Mouse (Mus musculus) lung, postnatal 14 days (tissue): ENCODE data around the gene Ppfia3.
"Not testable (repeated sequence)": the region's sequence is repeated elsewhere in the genome, so short reads cannot be mapped to it uniquely, and the experiment has no call there.

ENCODE experiments used
- DNase-seq: peaks from one replicate; pipeline ENCODE4 v3.0.0; 2021

The Ppfia3 gene

DNA sequence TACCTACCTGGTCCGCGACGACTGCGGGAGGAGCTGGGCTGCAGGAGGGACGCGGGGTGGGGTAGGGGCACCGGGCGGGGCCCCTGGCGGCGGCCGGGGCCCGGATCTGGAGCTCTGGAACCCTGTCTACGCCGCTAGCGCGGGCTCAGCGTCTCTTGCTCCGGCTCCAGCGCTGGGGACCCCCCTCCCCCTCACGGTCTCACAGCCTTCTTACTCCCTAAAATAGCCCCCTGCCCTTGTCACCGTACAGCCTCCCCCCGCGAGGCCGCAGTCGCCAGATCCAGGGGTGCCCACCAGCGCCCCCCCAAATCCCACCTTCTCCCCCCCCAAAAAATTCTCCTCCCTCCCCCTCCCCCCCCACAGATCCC, at the start of gene Ppfia3:
TSS of gene Ppfia3 (minus strand) at position 368 of the 368 bp plus-strand sequence.
- DNase-seq, result no peak

DNA sequence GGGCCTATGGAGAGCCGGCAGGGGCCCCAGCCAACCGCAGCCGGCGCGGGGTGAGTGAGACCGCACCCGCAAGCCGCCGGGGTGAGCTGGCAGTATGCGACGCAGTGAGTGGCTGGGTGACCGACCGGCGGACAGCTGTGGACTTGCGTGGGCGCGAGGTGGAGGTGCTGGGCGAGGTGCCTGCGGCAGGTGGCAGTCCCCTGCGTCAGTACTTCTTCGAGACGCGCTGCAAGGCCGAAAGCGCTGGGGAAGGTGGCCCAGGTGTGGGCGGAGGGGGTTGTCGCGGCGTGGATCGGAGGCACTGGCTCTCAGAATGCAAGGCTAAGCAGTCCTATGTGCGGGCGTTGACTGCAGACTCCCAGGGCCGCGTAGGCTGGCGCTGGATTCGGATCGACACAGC, 48.8 kb upstream of the Ppfia3 start:
- DNase-seq, result no peak

DNA sequence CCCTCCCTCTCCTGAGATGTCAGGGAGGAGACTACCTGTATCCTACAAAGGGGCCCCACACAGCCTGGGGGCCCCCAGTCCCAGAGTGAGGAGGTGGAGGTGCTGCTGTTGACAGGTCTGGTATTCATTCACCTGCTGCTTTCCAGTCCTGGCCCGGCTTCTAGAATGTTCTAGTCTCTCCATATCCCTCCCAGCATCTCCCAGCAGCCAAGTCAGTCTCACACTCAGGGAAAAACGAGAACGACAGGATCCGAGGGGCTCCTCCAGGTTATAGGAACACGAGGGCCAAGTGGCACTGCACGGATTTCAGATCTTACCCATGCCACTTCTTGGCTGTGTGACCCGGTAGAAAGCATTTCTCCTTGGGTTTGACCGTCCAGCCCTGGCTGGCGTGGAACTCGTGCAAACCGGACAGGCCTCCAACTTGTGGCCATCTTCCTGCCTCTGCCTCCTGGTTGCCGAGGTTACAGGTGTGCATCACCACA, 48.0 kb upstream of the Ppfia3 start:
- DNase-seq, result no peak

DNA sequence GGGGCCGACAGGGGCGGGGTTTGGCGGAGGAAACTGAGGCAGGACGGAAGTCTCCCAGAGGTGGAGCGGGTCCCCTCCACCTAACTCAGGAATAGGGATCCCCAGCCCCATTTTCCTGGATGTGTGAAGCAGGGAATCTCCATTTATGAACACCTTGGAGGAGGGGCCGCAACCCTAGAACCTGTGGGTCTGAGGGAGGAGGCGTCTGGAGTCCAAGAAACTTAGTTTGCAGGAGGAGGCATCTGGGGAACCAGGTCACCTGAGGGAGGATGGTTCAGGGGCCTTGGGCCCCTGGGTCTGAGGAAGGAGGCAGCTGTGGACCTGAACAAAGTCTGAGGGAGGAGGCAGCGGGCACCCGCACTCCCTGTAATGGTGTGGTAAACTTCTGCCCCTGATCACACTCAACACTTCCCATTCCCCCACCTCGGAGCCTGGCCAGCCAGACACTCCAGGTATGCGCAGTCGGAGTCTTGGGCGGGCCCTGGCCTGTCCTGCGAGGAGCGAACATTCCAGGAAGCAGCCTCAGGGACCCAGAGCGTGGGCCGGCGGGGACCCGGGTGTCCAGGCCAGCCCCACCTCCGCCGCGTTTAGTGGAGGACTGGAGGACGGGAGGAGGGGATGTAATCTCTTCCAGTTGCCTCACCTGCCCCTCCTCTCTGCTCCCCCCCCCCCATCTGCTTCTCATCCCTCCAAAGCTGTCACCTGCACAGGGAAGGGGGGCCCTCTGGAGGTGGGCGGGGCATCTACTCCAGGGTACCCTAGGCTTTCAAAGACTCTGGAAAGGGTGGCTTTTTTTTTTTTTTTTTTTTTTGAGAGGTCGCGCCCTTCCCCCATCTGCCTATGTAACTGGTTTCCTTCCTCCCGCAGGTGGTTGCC, 47.3 kb upstream of the Ppfia3 start:
- DNase-seq, result peak; percentile 46

DNA sequence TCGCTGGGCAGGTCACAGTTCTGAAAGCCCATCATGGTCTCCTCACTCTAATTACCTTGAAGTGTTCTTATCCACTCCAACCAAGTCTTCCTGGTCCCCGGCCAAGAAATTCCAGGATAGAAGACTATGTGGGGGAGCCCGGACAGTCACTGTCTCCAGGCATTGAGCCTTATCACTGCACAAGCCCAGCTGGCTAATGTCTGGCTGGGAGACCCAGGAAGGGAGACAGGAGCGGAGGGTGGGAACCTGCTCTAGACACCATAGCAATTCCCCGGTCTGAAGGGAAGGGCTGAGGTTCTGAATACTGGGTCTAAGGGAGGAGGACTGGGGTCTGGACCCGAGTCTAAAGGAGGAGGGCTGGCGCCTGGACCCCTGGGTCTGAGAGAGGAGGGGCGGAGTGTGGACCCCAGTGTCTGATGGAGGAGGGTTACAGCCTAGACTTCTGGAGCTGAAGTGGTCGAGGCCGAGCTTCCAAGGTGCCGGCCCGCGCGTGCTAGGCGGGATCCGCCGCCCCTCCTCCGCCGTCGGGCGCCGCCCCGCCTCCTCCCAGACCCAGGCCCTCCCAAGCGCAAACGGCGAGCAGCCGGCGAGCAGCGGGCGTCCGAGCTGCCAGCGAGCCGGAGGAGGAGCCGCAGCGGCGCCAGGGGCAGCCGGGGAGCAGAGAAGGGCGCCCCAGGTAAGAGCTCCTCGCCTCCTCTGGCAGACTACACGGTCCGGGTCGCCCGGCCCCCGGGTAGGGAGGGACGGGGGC, 46.5 kb upstream of the Ppfia3 start, which contains the start of gene Ntf5:
TSS of gene Ntf5 (plus strand) at position 583 of the 751 bp plus-strand sequence.
- DNase-seq, result peak; percentile 26

DNA sequence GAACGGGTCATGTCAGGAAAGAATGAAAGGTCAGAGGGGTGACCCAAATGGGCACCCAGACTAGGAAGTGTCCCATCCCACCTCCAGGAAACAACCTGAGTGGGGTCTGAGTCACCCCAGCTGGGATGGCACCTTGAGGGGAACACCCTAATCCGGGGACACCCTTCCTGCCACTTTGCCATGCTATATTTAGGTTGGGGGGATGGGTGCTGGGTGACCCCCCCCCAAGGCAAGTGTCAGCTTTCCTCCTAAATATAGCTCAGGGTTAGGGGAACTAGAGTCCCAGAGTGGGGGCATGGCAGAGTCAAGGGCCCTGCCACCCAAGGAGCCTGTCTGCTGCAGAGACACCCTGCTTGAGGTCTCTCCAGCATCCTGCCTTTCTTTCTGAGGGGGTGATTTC, 45.6 kb upstream of the Ppfia3 start:
- DNase-seq, result no peak

DNA sequence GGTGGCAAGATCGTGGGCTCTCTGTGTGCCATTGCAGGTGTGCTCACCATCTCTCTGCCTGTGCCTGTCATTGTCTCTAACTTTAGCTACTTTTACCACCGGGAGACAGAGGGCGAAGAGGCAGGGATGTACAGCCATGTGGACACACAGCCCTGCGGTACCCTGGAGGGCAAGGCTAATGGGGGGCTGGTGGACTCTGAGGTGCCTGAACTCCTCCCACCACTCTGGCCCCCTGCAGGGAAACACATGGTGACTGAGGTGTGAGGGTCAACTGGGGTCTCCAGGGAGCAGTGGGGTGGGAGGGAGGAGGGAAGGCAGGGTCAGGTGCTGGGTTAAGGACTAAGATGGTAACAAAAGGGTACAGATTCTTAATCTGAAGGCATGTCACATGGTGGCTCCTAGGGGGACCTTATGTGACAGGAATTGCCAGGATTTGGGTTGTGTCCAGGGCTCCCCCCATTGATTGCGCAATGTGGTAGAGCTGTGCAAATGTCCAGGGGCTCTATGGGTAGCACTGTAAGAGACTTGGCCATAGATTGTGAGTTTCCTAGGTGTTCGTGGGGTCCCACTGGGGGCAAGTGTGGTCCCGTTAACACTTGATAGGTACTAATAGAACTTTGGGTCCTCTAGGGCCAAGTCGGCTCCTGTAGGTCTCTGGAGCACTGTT, 42.8 kb upstream of the Ppfia3 start:
- DNase-seq, result no peak

DNA sequence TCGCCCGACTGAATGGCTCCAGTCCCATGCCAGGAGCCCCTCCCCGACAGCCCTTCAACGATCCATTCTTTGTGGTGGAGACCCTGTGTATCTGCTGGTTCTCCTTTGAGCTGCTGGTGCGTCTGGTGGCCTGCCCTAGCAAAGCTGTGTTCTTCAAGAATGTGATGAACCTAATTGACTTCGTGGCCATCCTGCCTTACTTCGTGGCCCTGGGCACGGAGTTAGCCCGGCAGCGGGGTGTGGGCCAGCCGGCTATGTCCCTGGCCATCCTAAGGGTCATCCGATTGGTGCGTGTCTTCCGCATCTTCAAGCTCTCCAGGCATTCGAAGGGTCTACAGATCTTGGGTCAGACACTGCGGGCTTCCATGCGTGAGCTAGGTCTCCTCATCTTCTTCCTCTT, 42.1 kb upstream of the Ppfia3 start:
- DNase-seq, result no peak

DNA sequence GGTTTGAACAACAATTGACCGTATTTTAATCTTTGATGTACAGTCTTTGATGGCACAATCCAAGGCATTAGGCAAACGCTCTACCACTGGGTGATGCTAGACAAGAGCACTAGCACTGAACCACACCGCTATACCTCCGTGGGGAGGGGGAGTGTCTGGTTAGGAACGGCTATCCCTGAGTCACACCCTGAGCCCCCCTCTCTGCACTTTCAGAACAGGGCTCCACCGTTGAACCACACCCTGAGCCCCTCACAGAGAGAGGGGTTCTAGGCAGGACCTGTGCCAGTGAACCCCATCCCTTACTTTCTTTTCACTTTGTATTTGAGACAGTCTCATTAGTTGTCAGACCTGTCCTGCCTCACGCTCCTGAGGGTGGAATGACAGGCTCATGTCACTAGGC, 41.5 kb upstream of the Ppfia3 start:
- DNase-seq, result no peak

DNA sequence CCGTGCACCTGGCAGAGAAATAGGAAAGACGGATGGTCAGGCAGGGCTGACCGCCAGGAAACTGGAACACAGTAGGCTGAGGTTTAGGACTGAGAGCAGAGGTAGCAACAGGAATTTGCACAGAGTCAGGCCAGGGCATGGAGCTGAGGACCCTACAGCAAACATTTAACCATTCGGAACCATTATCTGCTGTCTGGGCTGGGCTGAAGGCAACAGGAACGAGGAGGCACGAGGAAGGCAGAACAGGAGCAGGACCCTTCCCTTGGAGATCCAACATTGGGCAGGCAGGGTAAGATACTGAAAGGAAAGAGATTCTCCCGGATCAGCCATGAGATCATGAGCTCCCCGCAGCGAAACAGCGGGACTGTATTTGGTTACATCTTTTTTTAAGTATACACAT, 41.0 kb upstream of the Ppfia3 start:
- DNase-seq, result no peak

DNA sequence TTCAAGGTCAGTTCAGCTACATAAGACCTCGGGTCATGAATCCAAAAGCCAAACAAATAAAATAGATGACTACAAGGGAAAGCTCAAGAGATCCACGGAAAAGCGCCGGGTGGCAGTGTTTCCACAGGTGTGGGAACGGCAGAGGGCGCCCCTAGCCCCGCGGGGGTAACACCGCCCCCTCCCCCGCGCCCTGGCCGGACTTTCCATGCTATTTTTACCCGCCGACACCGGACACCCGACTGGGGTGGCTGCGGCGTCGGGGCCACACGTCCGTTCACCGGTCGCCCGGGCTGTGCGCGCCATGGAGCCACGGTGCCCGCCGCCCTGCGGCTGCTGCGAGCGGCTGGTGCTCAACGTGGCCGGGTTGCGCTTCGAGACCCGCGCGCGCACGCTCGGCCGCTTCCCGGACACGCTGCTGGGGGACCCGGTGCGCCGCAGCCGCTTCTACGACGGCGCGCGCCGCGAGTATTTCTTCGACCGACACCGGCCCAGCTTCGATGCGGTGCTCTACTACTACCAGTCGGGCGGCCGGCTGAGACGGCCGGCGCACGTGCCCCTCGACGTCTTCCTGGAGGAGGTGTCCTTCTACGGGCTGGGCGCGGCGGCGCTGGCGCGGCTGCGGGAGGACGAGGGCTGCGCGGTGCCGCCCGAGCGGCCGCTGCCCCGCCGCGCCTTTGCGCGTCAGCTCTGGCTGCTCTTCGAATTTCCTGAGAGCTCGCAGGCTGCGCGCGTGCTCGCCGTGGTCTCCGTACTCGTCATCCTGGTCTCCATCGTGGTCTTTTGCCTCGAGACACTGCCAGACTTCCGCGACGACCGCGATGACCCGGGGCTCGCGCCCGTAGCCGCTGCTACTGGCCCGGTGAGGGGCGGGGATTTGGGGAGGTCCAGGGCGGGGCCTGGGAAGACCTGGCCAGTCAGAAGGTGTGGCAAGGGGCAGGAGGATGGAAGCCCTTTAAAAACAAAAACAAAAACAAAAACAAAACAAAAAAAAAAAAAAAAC, 39.6 kb upstream of the Ppfia3 start:
- DNase-seq, result peak; percentile 30

DNA sequence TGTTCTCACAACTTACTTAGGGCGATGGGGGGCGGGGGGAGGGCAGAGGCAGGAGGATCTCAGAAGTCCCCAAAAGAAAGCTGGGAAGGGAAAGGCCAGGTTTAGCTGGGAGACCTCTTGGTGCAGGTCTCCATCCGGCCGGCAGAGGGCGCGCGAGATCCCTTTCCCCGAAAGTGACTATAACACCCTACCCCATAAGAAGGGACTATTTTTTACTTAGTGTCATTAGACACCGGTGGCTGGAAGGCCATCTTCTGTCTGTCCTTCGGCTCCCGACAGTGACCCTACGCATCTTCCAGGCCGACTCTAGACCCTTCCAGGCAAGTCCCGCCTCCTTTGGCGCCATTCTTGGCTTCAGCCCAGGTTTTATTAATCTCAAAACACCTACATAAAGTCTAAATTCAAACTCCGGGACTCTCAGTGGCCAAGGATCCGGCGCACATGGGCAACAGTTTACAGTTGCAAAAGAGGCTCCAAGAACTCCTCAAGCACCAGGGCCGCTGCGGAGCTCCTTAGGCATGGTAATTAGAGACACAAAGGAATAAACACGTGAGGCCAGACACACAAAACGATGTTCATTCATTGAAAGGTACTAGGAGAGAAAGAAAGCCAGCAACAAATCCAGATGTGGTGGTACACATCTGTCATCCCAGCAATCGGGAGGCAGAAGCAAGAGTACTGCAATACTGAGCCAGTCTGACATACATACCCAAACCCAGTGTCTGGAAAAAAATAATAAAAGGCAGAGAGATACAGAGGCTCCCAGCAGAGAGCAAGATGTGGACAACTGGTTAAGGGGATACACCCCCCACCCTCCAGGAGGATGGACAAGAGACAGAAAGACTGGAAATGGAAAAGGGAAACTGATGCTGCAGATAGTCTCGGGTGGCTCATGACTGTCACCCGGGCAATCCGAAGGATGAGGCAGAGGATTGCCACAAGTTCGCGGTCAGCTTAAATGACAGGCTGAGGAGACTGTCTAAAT, 38.6 kb upstream of the Ppfia3 start, which contains the start of gene Kcna7:
TSS of gene Kcna7 (plus strand) at position 563 of the 985 bp plus-strand sequence.
- DNase-seq, result peak; percentile 86

DNA sequence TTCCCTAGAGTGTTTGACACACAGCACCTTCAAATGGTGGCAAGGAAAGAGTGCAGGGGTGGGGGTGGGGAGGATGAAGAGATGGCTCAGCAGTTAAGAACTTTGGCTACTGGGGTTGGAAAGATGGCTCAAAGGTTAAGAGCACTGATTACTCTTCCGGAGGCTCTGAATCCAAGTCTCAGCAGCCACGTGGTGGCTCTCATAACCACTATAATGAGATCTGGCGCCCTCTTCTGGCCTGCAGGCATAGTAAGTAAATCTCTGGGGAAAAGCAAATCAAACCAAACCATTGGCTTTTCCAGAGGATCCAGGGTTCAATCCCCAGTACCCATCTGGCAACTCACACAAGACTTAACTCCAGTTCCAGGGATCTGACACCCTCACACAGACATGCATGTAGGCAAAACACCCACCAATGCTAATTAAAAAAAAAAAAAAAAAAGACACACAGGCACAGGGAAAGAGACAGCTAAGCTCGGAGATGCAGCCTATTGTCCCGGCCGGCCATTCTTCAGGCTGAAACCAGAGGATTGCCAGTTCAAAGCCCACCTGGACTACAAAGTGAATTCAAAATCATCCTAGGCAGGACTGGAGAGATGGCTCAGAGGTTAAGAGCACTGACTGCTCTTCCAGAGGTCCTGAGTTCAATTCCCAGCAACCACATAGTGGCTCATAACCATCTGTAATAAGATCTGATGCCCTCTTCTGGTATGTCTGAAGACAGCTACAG, 36.9 kb upstream of the Ppfia3 start:
- DNase-seq, result peak; percentile 81

DNA sequence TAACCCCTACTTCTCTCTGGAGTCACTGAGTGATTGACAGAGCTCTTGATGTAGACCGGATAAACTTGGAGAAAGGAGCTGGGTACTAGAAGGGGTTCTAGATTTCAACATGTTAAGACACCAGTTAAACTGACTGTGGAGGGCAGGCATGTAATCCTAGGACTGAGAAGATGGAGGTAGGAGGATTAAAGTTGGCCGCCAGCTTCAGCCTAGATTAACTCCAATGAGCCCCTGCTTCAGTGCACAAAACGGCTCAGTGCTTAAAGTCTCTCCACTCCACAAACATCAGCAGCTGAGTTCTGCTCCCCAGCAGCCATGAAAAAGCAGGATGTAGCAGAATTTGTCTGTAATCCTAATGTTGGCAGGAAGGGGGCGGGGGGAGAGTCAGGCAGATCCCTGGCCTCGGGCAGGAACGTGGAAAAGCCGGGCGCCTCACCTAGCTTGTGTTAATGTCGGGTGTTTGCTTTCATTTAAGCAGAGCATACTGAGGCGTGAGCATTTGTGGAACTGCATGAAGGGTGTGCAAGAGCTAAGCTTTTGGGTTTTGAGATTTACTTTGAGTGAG, 34.8 kb upstream of the Ppfia3 start:
- DNase-seq, result no peak

DNA sequence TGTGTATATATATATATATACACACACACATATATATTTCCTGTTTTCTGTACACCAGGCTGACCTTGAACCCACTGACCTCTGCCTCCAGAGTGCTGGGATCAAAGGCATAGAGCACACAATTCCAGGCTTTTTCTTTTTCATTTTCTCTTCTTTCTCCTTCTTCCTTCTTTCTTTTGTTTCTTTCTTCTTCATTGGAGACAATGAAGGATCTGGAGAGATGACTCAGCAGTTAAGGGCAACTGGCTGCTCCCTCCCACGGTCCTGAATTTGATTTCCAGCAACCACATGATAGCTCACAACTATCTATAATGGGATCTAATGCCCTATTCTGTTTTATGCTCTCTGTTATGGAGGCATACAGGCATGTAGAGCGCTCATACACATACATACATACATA, 30.0 kb upstream of the Ppfia3 start:
- DNase-seq, result no peak

DNA sequence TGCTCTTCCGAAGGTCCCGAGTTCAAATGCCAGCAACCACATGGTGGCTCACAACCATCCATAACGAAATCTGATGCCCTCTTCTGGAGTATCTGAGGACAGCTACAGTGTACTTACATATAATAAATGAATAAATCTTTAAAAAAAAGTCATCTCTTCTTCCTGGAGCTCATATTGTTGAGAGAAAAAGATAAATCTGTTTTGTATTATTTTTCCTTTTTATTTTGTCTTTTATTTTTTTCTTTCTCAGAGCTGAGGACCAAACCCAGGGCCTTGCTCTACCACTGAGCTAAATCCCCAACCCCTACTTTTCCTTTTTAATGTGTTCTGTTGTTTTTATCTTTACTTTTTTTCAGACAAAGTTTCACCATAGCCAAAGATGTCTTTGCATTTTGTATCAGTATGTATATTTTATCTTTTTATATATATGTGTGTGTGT, 29.5 kb upstream of the Ppfia3 start:
- DNase-seq, result not testable (repeated sequence)

DNA sequence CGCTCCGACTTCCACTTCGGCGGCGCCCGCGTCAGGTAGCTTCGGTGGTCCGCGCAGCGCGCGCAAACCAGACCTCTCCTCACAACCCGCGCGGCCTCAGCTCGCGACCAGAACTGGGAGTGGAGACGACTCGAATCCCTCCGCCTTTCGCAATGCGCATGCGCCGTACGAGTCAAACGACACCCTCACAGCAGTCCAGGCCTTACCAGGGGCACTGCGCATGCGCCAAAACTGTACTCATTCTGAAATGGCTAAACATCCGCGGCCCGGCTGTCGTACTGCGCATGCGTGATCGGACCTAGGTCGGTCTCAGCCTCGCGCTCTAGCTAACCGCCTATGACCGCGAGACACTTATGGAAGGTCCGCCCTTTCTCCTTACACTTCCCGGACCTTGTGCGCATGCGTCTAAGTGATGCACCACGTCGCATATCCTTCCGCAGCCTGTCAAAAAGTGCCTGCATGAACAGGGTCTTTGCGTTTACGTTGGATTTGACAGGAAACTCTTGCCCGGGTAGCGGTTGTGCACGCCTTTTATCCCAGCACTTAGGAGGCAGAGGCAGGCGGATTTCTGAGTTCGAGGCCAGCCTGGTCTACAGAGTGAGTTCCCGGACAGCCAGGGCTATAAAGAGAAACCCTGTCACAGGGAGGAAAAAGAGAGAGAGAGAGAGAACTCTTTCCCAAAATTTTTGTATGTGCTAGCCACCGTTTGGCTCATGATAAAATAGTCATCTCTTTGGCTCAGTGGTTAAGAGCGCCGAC, 28.9 kb upstream of the Ppfia3 start, which contains the start of gene Snrnp70:
TSS of gene Snrnp70 (minus strand) at position 165 of the 759 bp plus-strand sequence.
- DNase-seq, result peak; percentile 100

DNA sequence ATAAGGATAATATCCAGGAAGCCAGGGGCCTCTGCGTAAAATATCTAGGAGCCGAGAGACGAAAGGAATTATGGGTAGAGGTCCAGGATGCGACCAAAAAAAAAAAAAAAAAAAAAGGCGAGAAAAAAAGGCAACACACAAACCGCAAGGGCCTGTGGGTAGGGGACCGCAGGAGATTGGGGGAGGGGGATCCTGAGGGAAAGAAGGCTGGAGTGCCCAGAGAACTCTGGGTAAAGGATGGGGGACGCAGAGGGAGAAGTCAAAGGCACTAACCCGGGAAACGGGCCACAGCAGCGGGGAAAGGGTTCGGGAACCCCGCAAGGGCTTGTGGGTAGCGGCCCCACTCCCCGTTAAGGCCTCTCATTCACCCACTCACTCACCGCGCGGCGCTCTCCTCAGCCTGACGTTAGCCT, 28.3 kb upstream of the Ppfia3 start:
- no peak for DNase-seq

DNA sequence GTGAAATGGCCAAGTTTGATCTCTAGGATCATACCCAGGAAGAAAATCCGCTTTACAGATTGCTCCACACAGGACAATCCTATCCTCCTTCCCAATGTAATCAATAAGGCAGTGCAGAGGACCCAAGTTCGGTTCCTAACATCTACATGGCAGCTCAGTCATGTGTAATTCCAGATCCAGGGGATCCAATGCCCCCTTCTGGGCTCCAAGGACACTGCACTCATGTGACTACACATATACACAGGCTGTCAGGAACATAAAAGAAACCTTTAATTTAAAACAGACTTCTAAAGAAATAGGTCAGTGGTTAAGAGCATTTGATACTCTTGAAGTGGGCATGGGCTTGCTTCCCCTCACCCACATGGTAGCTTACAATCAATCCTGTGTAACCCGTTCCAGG, 19.3 kb upstream of the Ppfia3 start:
- DNase-seq, result no peak
